Mouse (Mus musculus): ENCODE data around the gene Inpp5d. TPM values are rescaled to one million over a fixed set of nuclear protein-coding genes. Genes with fewer than 3 reads are reported as not detected.
A peak's percentile ranks its signal among the peaks of the same experiment; 100 is the strongest.

Gene Inpp5d
- total and polyA plus RNA-seq, 2 experiments from 2014 or later: 3.0 to 25.4 TPM

DNA sequence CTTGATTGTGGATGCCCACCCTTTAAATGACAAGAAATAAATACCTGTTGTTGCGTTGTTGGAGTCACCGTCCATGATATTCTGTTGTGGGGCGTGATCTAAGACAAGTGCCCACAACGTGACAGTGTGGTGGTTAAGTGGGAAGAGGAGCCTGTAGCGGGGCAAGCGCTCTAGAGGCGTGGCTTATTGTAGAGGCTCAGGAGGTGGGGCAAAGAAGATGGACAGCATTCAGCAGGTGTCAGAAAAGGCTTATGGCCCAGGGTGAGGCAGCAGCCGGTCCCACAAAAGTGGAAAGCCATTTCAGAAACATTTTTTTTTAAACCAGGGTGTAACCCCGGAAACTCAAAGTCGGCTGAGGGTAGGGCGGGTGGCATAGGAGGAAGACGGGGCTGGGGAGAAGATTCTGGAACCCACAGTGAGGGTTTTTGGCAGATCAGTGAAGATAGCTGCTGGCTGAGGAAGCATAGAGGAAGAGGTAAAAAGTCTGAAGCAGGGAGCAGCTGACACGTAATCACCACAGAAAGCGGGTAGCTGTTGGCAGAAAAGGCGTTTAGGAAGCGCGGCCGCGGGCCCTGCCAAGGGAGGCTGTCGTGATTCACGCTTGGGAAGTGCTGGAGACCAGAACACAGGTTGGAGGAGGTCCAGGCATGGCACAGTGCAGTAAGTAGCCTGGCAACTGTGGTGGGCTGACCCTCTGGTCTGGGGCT, 12.6 kb upstream of the Inpp5d start:
- ATAC-seq (peak; percentile 94), DNase-seq (peak; percentile 79)
- H3K4me1 ChIP-seq (ENCODE audit: insufficient read depth): no peaks in the 10 kb centered on the region
- TF ChIP-seq CTCF (IDR thresholded peaks at IDR 0.05; ENCODE audit: low read depth): no peak
- H3K9me3 ChIP-seq (ENCODE audit: low read length): no peaks in the 10 kb centered on the region
- no peak overlapping the region for H3K9ac ChIP-seq
- no peak overlapping the region for H3K4me3 ChIP-seq (ENCODE audit: low read depth, low read length)
- H3K4me2 ChIP-seq (ENCODE audit: low read depth): no peak overlapping the region
- 62% methylated on average over 21 of the region's 21 CpGs for WGBS
- no peaks in the 10 kb centered on the region for H3K27me3 ChIP-seq (ENCODE audit: insufficient read depth, low read length)
- no peaks in the 10 kb centered on the region for H3K36me3 ChIP-seq (ENCODE audit: insufficient read depth)
- no peak overlapping the region for H3K27ac ChIP-seq (ENCODE audit: low read depth, low read length)

DNA sequence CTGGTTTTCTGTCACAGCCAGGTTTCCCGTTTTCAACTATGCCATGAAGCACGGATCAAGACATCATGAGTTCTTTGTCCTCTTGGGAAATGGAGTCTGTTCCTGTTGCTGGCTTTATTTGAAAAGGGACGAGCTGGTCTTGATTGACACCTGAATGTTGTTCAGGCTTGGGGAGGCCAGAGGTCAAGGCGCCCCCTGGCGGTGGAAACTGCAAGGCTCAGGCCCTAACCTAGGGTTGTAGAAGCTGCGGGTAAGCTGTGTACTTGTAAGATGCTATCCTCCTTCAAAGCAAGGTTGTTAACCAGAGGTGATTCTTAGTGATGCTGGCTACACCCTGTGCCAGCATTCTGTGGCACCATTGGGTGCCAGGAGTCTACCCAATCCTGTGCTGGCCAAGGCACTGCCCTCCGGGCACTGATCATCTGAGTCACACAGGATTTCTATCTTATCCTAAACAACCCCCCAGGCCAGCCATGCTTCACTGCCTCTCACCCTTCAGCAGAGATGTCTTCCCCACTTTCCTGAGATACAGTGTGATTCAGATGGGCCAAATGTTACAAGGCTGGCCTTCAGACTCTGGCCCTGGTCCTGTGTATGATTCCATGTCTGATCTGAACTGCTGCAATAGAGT, 11.6 kb upstream of the Inpp5d start:
- Histone ChIP-seq H3K27ac (ENCODE audit: low read depth, low read length) (no peak overlapping the region), H3K9ac (no peak overlapping the region), H3K4me3 (ENCODE audit: low read depth, low read length) (no peak overlapping the region), H3K36me3 (ENCODE audit: insufficient read depth) (no peaks in the 10 kb centered on the region), H3K9me3 (ENCODE audit: low read length) (no peaks in the 10 kb centered on the region), H3K27me3 (ENCODE audit: insufficient read depth, low read length) (no peaks in the 10 kb centered on the region), H3K4me1 (ENCODE audit: insufficient read depth) (no peaks in the 10 kb centered on the region), H3K4me2 (ENCODE audit: low read depth) (no peak overlapping the region)
- DNase-seq: peak; percentile 32
- peak; percentile 65 for TF ChIP-seq CTCF (IDR thresholded peaks at IDR 0.05; ENCODE audit: low read depth)
- ATAC-seq: no peak
- 31% methylated on average over 7 of the region's 7 CpGs for WGBS

DNA sequence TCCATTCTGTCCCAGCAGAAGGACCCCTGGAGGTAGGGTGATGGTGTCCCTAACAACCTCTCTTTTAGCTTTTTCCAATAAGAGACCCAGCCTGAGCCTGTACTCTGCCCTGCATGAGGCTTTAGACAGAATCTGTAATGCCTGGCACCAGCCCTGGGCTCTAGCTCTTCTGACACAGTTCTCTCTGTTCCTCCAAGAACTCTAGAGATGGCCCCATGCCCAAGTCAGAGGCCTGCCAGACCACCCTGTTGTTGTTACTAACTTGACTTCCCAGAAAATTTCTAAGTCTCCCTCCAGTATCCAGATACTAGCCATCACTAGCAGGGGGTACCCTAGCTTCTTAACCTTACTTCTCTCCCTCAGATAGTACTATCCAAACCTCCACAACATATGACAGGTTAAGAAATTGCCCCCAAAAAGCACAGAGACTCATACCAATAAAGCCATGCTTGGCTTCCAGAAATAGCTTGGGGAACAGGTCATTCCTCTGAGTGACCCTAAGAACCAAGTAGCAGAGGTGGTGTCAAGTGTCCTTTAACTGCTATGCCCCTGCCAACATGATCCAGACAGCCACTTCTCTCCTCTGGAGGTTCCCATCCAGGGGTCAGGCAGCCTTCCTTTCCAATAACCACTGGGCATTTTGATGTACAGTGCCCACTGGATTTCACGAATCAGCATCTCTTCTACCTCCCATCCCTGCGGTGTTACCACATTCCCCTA, 5.4 kb upstream of the Inpp5d start:
- no peak for TF ChIP-seq CTCF (IDR thresholded peaks at IDR 0.05; ENCODE audit: low read depth)
- Histone ChIP-seq H3K27ac (ENCODE audit: low read depth, low read length) (no peak overlapping the region), H3K4me1 (ENCODE audit: insufficient read depth) (no peaks in the 10 kb centered on the region), H3K9ac (no peak overlapping the region), H3K36me3 (ENCODE audit: insufficient read depth) (no peaks in the 10 kb centered on the region), H3K27me3 (ENCODE audit: insufficient read depth, low read length) (no peaks in the 10 kb centered on the region), H3K9me3 (ENCODE audit: low read length) (no peaks in the 10 kb centered on the region), H3K4me3 (ENCODE audit: low read depth, low read length) (no peak overlapping the region), H3K4me2 (ENCODE audit: low read depth) (no peak overlapping the region)
- WGBS: 91% methylated on average over 2 of the region's 2 CpGs
- ATAC-seq (no peak), DNase-seq (no peak)

DNA sequence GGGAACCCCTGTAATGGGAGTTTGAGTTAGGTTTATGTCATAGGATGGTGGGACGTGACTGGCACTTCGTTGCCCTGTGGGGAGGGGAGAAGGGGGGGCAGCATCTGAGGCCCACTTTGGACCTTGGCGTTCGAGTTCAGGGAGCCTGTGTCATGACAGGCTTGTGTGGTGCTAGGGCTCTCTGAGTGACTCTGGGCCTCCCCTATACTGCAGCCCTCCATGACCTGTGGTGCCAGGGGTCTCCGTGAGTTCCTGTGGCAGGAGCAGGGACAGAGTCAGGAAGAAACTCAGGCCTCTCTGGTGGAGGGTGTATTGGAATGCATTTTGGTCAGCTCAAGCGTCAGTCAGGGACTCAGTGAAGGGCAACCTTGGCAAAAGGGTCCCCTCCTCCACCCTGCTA, 581 bp downstream of the Inpp5d start:
- Histone ChIP-seq H3K27me3 (ENCODE audit: insufficient read depth, low read length) (no peaks in the 10 kb centered on the region), H3K4me1 (ENCODE audit: insufficient read depth) (no peaks in the 10 kb centered on the region), H3K27ac (ENCODE audit: low read depth, low read length) (no peak overlapping the region), H3K9me3 (ENCODE audit: low read length) (no peaks in the 10 kb centered on the region), H3K4me3 (ENCODE audit: low read depth, low read length) (no peak overlapping the region), H3K4me2 (ENCODE audit: low read depth) (peak overlapping the region; percentile 10; the same call in 1 of the 2 replicates), H3K9ac (no peak overlapping the region), H3K36me3 (ENCODE audit: insufficient read depth) (no peaks in the 10 kb centered on the region)
- no peak for DNase-seq
- WGBS: 86% methylated on average over 6 of the region's 6 CpGs
- ATAC-seq: no peak
- no peak for TF ChIP-seq CTCF (IDR thresholded peaks at IDR 0.05; ENCODE audit: low read depth)

DNA sequence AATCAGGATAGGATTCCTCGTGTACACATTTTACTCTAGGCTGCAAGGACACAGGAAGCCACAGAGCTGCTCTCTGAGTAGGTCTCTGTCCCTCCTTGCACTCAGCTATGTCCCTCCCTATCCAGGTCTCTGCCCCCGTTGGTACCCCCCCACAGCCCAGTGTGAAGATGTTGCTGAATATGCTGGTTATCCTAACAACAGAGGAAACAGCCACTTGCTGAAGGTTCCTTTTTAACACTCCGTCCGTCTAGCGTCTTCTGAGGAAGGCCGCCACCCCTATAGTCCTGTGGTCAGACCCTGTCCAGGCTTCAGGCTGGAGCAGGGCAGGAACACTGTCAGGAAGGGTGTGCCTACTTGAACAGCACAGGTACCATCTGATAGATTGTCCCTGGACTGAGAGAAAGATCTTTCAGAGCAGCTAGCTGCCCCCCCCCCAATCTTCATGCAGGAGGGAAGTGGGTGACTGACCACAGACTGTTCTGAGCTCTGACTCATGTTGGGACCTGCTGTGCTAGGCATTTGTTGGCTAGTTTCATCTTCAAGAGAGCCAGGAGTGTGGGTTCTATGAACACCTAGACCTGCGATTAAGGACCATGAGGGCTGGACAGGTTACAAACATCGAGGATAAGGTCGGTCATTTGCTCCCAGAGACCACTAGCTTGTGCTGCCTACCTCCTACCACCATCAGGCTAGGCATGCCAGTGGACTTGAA, 1.2 kb downstream of the Inpp5d start:
- no peak for TF ChIP-seq CTCF (IDR thresholded peaks at IDR 0.05; ENCODE audit: low read depth)
- WGBS: 85% methylated on average over 9 of the region's 9 CpGs
- no peak overlapping the region for H3K4me3 ChIP-seq (ENCODE audit: low read depth, low read length)
- H3K4me1 ChIP-seq (ENCODE audit: insufficient read depth): no peaks in the 10 kb centered on the region
- H3K4me2 ChIP-seq (ENCODE audit: low read depth): no peak overlapping the region
- DNase-seq (no peak), ATAC-seq (no peak)
- no peak overlapping the region for H3K9ac ChIP-seq
- no peaks in the 10 kb centered on the region for H3K9me3 ChIP-seq (ENCODE audit: low read length)
- H3K36me3 ChIP-seq (ENCODE audit: insufficient read depth): no peaks in the 10 kb centered on the region
- H3K27ac ChIP-seq (ENCODE audit: low read depth, low read length): no peak overlapping the region
- no peaks in the 10 kb centered on the region for H3K27me3 ChIP-seq (ENCODE audit: insufficient read depth, low read length)

DNA sequence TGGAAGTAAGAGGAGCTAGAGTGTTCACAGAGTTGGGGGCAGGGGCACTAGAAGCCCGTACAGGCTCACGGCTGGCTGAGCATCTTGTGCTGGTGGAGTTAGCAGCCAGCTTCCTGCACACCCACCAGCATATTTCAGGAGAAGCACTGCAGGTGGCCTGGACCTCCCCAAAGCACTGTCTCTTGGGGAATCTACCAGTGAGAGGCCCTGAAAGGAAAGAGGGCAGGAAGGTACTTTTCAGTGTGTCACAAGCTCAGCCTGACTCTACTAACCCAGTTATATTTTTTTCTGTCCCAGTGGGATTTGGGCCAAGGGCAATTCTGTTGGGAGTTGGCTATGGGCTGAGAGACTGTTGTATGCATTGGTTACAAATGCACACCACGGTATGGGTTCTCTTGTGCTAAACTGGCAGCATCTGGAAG, 1.8 kb downstream of the Inpp5d start:
- no peak for TF ChIP-seq CTCF (IDR thresholded peaks at IDR 0.05; ENCODE audit: low read depth)
- Histone ChIP-seq H3K9me3 (ENCODE audit: low read length) (no peaks in the 10 kb centered on the region), H3K4me2 (ENCODE audit: low read depth) (no peak overlapping the region), H3K4me3 (ENCODE audit: low read depth, low read length) (no peak overlapping the region), H3K36me3 (ENCODE audit: insufficient read depth) (no peaks in the 10 kb centered on the region), H3K27me3 (ENCODE audit: insufficient read depth, low read length) (no peaks in the 10 kb centered on the region), H3K4me1 (ENCODE audit: insufficient read depth) (no peaks in the 10 kb centered on the region), H3K9ac (no peak overlapping the region), H3K27ac (ENCODE audit: low read depth, low read length) (no peak overlapping the region)
- DNase-seq: no peak
- WGBS: 46% methylated on average over 3 of the region's 3 CpGs
- ATAC-seq: peak; percentile 25; the same call in 1 of the 2 replicates
